In genomic region chr3:96696198-96696765, GRCm38 (mm10) we compare ENCODE assay signal across 8 mouse cellular contexts. TPM values are rescaled to one million over a fixed set of nuclear protein-coding genes. Genes with fewer than 3 reads are reported as not detected.
DNase-seq lines count a peak whose midpoint lies in the region; TF ChIP-seq lines count a peak whose summit lies in the region.

Gene Pias3 (plus strand): TSS chr3:96696384.

- no peak for TF ChIP-seq CTCF in kidney, adult 2 months (conservative IDR thresholded peaks at IDR 0.05; ENCODE audit: insufficient read depth, insufficient read length, low read depth, low read length)

- no peaks in the 10 kb centered on the region for H3K27me3 ChIP-seq in embryonic facial prominence, embryonic 10.5 days (replicated peaks; ENCODE audit: low read depth, poor library complexity, severe bottlenecking)
- no peaks in the 10 kb centered on the region for H3K27me3 ChIP-seq in kidney, adult 2 months (replicated peaks; ENCODE audit: control insufficient read depth, insufficient read depth, low read length)

- peak within 1 kb of the TSS; percentile 99 for H3K27ac ChIP-seq in embryonic facial prominence, embryonic 10.5 days (replicated peaks)
- H3K27ac ChIP-seq in kidney, adult 2 months (ENCODE audit: insufficient read depth, low read depth, low read length): peak within 1 kb of the TSS; percentile 81

- peak within 1 kb of the TSS; percentile 92 for H3K4me3 ChIP-seq in embryonic facial prominence, embryonic 10.5 days
- H3K4me3 ChIP-seq in kidney, adult 2 months (ENCODE audit: insufficient read depth, low read depth, low read length): peak within 1 kb of the TSS; percentile 96

- peak; percentile 29 to 58 for DNase-seq in left cerebral cortex, adult 18-20 months (ENCODE audit: low spot score in 2 of 2)
- no peak for DNase-seq in left cerebral cortex, adult 11 months (ENCODE audit: low spot score)
- peak; percentile 91 for DNase-seq in embryonic facial prominence, embryonic 10.5 days (ENCODE audit: low spot score)
- peak; percentile 86 to 94 for DNase-seq in heart, adult 18-20 months
- peak; percentile 93 for DNase-seq in kidney, adult 2 months
- DNase-seq in liver: peak; percentile 88
- peak; percentile 40 to 57 for DNase-seq in monocyte, adult 2 months (ENCODE audit: low read depth in 1 of 2, low spot score in 2 of 2)
- peak; percentile 75 to 76 for DNase-seq in spleen, postnatal 36 days (ENCODE audit: low spot score in 2 of 2)

- H3K4me1 ChIP-seq in embryonic facial prominence, embryonic 10.5 days: peaks cover 45% of the 10 kb centered on the region
- peaks cover 4% of the 10 kb centered on the region; the same call in 1 of the 2 replicates for H3K4me1 ChIP-seq in kidney, adult 2 months (ENCODE audit: control insufficient read depth, insufficient read depth, low read length)

- under 1% methylated on average over 35 of the region's 35 CpGs for WGBS in embryonic facial prominence, embryonic 10.5 days
- WGBS in kidney, adult 2 months: under 1% methylated on average over 35 of the region's 35 CpGs

- TF ChIP-seq POLR2A in kidney, adult 2 months (IDR thresholded peaks at IDR 0.05; ENCODE audit: low read depth, low read length): no peak

- H3K36me3 ChIP-seq in embryonic facial prominence, embryonic 10.5 days (replicated peaks): peaks cover 23% of the 10 kb centered on the region
- 0 out of 2 replicates have a peak, but pooled peaks cover 1% of the 10 kb centered on the region for H3K36me3 ChIP-seq in kidney, adult 2 months (ENCODE audit: control insufficient read depth, insufficient read depth, low read length)

- H3K9me3 ChIP-seq in embryonic facial prominence, embryonic 10.5 days: no peaks in the 10 kb centered on the region

RNA-seq across cellular contexts. Expression of gene Pias3, which starts in this region (rescaled TPM):
- total RNA-seq in left cerebral cortex, adult 18-20 months (2021): 10 to 100 TPM; 34.5 to 34.8 TPM
- 45.2 and 53.4 TPM in 2 replicates for polyA plus RNA-seq in embryonic facial prominence, embryonic 10.5 days (2016; fragmentation: Nextera tagmentation; extraction: Ambion mirVana)
- 10 to 100 TPM; 13.4 to 15.3 TPM for total RNA-seq in heart, adult 18-20 months (2021)
- 21.0 and 23.2 TPM in 2 replicates for polyA plus RNA-seq in kidney, adult 2 months (2012; rRNA removed)
